Mouse (Mus musculus) CH12.LX (cell line): ENCODE data around the gene Mkks. TPM values are rescaled to one million over a fixed set of nuclear protein-coding genes. Genes with fewer than 3 reads are reported as not detected.

Source experiments
- DNase-seq: peaks from one replicate; pipeline ENCODE4 v3.0.0-alpha.2; 2013; ENCODE audit errors: extremely low read depth
- H3K27ac ChIP-seq: 2 replicates; pipeline ENCODE4 v1.5.1; 2012; ENCODE audit warnings: low read depth, mild to moderate bottlenecking, control low read depth, moderate library complexity; ENCODE audit not compliant: insufficient read depth
- H3K27me3 ChIP-seq: replicated peaks from 2 replicates; pipeline ENCODE3; 2012; ENCODE audit warnings: inconsistent platforms
- H3K36me3 ChIP-seq, 2 experiments: replicated peaks in 1 of 2; 2 replicates each; pipeline versions ENCODE3 to v1.6.1; 2012; ENCODE audit warnings: inconsistent platforms in 1 of 2, low read length in 1 of 2, mild to moderate bottlenecking in 1 of 2, mixed read lengths in 1 of 2, moderate library complexity in 1 of 2; ENCODE audit not compliant: control insufficient read depth in 1 of 2, insufficient read depth in 1 of 2
- H3K4me1 ChIP-seq, 2 experiments: 2 replicates each; pipeline ENCODE4 v1.6.1; 2012; ENCODE audit warnings: inconsistent platforms in 1 of 2, moderate library complexity in 1 of 2; ENCODE audit not compliant: insufficient read depth in 2 of 2, control insufficient read depth in 1 of 2
- H3K4me2 ChIP-seq: 2 replicates; pipeline ENCODE4 v1.6.1; 2012; ENCODE audit warnings: low read depth, mild to moderate bottlenecking, control low read depth; ENCODE audit not compliant: poor library complexity, insufficient read depth, severe bottlenecking
- H3K4me3 ChIP-seq, 3 experiments: fragments of 150-350 bp in 1 of 3; sonication (generic) in 1 of 3; replicated peaks in 1 of 3; 2 replicates each; pipeline versions ENCODE3 to v1.5.1; 2011 to 2012; ENCODE audit warnings: low read depth in 2 of 3, low read length in 2 of 3, mild to moderate bottlenecking in 2 of 3, moderate library complexity in 2 of 3, control low read depth in 1 of 3, improper control_type of control experiment in 1 of 3, inconsistent platforms in 1 of 3, mixed read lengths in 1 of 3; ENCODE audit not compliant: poor library complexity in 1 of 3
- H3K79me2 ChIP-seq: replicated peaks from 2 replicates; pipeline ENCODE4 v1.6.1; 2012; ENCODE audit warnings: mild to moderate bottlenecking, moderate library complexity; ENCODE audit not compliant: control insufficient read depth, poor library complexity, insufficient read depth, severe bottlenecking; ENCODE audit errors: extremely low read depth
- H3K9ac ChIP-seq: 2 replicates; pipeline ENCODE4 v1.6.1; 2012; ENCODE audit warnings: low read depth, mild to moderate bottlenecking, control low read depth, moderate library complexity; ENCODE audit not compliant: insufficient read depth
- H3K9me3 ChIP-seq: replicated peaks from 2 replicates; pipeline ENCODE3; 2012; ENCODE audit warnings: low read length, inconsistent platforms, mixed read lengths
- BHLHE40 ChIP-seq: IDR thresholded peaks from 2 replicates; pipeline ENCODE4 v1.6.1; 2011; ENCODE audit warnings: mild to moderate bottlenecking, low read depth, low read length, improper control_type of control experiment
- CHD1 ChIP-seq: IDR thresholded peaks from 2 replicates; pipeline ENCODE4 v1.6.1; 2012; ENCODE audit warnings: low read depth, low read length, improper control_type of control experiment, inconsistent platforms
- CTCF ChIP-seq, 2 experiments: IDR thresholded peaks in 1 of 2; conservative IDR thresholded peaks in 1 of 2; 2 replicates each; pipeline ENCODE4 v1.5.1; 2011 to 2012; ENCODE audit warnings: low read depth in 2 of 2, low read length in 2 of 2, improper control_type of control experiment in 1 of 2, inconsistent platforms in 1 of 2, mild to moderate bottlenecking in 1 of 2, moderate library complexity in 1 of 2
- E2F4 ChIP-seq: IDR thresholded peaks from 2 replicates; pipeline ENCODE4 v1.6.1; 2011; ENCODE audit warnings: low read depth, low read length, improper control_type of control experiment; ENCODE audit not compliant: insufficient replicate concordance
- EP300 ChIP-seq: IDR thresholded peaks from 2 replicates; pipeline ENCODE4 v1.6.1; 2011; ENCODE audit warnings: low read length, improper control_type of control experiment
- GABPA ChIP-seq: IDR thresholded peaks from 2 replicates; pipeline ENCODE4 v1.6.1; 2012; ENCODE audit warnings: low read depth, low read length, improper control_type of control experiment, inconsistent platforms; ENCODE audit not compliant: insufficient replicate concordance
- JUN ChIP-seq: IDR thresholded peaks from 2 replicates; pipeline ENCODE4 v1.6.1; 2011; ENCODE audit warnings: low read depth, mild to moderate bottlenecking, low read length, improper control_type of control experiment, moderate library complexity; ENCODE audit not compliant: insufficient read depth
- KAT2A ChIP-seq: IDR thresholded peaks from 2 replicates; pipeline ENCODE4 v1.6.1; 2012; ENCODE audit warnings: low read length, improper control_type of control experiment, inconsistent platforms; ENCODE audit not compliant: insufficient replicate concordance
- MAFK ChIP-seq: IDR thresholded peaks from 2 replicates; pipeline ENCODE4 v1.6.1; 2011; ENCODE audit warnings: low read length, improper control_type of control experiment; ENCODE audit not compliant: insufficient replicate concordance
- MAX ChIP-seq: IDR thresholded peaks from 2 replicates; pipeline ENCODE4 v1.6.1; 2011; ENCODE audit warnings: low read length, improper control_type of control experiment
- MAZ ChIP-seq: IDR thresholded peaks from 2 replicates; pipeline ENCODE4 v1.6.1; 2012; ENCODE audit warnings: low read depth, mild to moderate bottlenecking, inconsistent platforms, low read length, improper control_type of control experiment, moderate library complexity
- MXI1 ChIP-seq: IDR thresholded peaks from 2 replicates; pipeline ENCODE4 v1.6.1; 2011; ENCODE audit warnings: mild to moderate bottlenecking, low read depth, low read length, improper control_type of control experiment
- MYC ChIP-seq: IDR thresholded peaks from 2 replicates; pipeline ENCODE4 v1.6.1; 2011; ENCODE audit warnings: low read depth, mild to moderate bottlenecking, improper control_type of control experiment, low read length
- NELFE ChIP-seq: IDR thresholded peaks from 2 replicates; pipeline ENCODE4 v1.6.1; 2011; ENCODE audit warnings: low read depth, low read length, improper control_type of control experiment
- RAD21 ChIP-seq: IDR thresholded peaks from 2 replicates; pipeline ENCODE4 v1.6.1; 2011; ENCODE audit warnings: low read depth, mild to moderate bottlenecking, low read length, improper control_type of control experiment, moderate library complexity
- RCOR1 ChIP-seq: conservative IDR thresholded peaks from 2 replicates; pipeline ENCODE4 v1.6.1; 2012; ENCODE audit warnings: low read depth, mild to moderate bottlenecking, inconsistent platforms, low read length, improper control_type of control experiment
- SMC3 ChIP-seq: IDR thresholded peaks from 2 replicates; pipeline ENCODE4 v1.6.1; 2011; ENCODE audit warnings: low read depth, low read length, improper control_type of control experiment
- UBTF ChIP-seq: IDR thresholded peaks from 2 replicates; pipeline ENCODE4 v1.6.1; 2012; ENCODE audit warnings: low read depth, mild to moderate bottlenecking, inconsistent platforms, low read length, improper control_type of control experiment, moderate library complexity
- USF1 ChIP-seq: IDR thresholded peaks from 2 replicates; pipeline ENCODE4 v1.6.1; 2014; ENCODE audit warnings: low read depth, mild to moderate bottlenecking, inconsistent platforms, low read length, improper control_type of control experiment
- ZC3H11A ChIP-seq: IDR thresholded peaks from 2 replicates; pipeline ENCODE4 v1.6.1; 2012; ENCODE audit warnings: low read depth, mild to moderate bottlenecking, inconsistent platforms, low read length, improper control_type of control experiment
- ZKSCAN1 ChIP-seq: IDR thresholded peaks from 2 replicates; pipeline ENCODE4 v1.6.1; 2012; ENCODE audit warnings: low read depth, inconsistent platforms, low read length, improper control_type of control experiment, borderline replicate concordance
- ZMIZ1 ChIP-seq: IDR thresholded peaks from 2 replicates; pipeline ENCODE4 v1.6.1; 2012; ENCODE audit warnings: low read depth, mild to moderate bottlenecking, inconsistent platforms, low read length, improper control_type of control experiment
- ZNF384 ChIP-seq: IDR thresholded peaks from 2 replicates; pipeline ENCODE4 v1.6.1; 2012; ENCODE audit warnings: low read depth, low read length, improper control_type of control experiment, inconsistent platforms
- dilution Hi-C: fragments of 300-500 bp; cut with MboI; formaldehyde crosslinking; loops from 2 replicates; pipeline ENCODE4 v1.14.3; 2020; ENCODE audit warnings: low sequenced_read_pairs; ENCODE audit not compliant: extremely low pct_unique_long_range_greater_than_20kb, extremely low pct_ligation_motif_present
- in situ Hi-C: fragments of 300-500 bp; cut with MboI; formaldehyde crosslinking; loops from 3 replicates; pipeline ENCODE4 v1.14.3; 2019; ENCODE audit warnings: low sequenced_read_pairs, low pct_ligation_motif_present, low pct_unique_long_range_greater_than_20kb, mixed read lengths
- polyA plus RNA-seq: library from polyadenylated mRNA; unstranded; fragments of >175 nt; gene quantifications from 2 replicates; pipeline ENCODE4 v1.2.1, GENCODE M21; 2012; ENCODE audit warnings: low read depth; ENCODE audit not compliant: insufficient read length
- total RNA-seq, 2 experiments: library from RNA; depleted of rRNA; stranded (reverse); fragments of 300-350 nt in 1 of 2; fragments of >200 nt in 1 of 2; gene quantifications; 2 replicates each; pipeline ENCODE4 v1.2.3; 2012 to 2014

The Mkks gene
- total and polyA plus RNA-seq, 3 experiments: 2.2 to 25.8 (median 5.8) TPM

GRCm38 (mm10) chr2:136919433-136919832, 28.2 kb upstream of the Mkks start:
- H3K27me3 ChIP-seq: no peaks in the 10 kb centered on the region
- dilution Hi-C loops: no loop called here
- no peak for DNase-seq
- no peak overlapping the region for H3K27ac ChIP-seq
- H3K79me2 ChIP-seq: 0 out of 2 replicates have a peak, but pooled peaks cover 7% of the 10 kb centered on the region
- H3K4me3 ChIP-seq: no peak overlapping the region
- H3K36me3 ChIP-seq: peaks cover 0 to 12% of the 10 kb centered on the region in 2 experiments
- in situ Hi-C loops: no loop called here
- H3K4me1 ChIP-seq: peaks cover 3 to 37% of the 10 kb centered on the region in 2 experiments; a peak in 2 of 4 replicates
- TF ChIP-seq MAFK (no peak), ZKSCAN1 (no peak)
- TF ChIP-seq, all 38 proteins: peak for 0
- no peaks in the 10 kb centered on the region for H3K9me3 ChIP-seq
- H3K9ac ChIP-seq: no peak overlapping the region
- H3K4me2 ChIP-seq: no peak overlapping the region

- Histone ChIP-seq H3K36me3 (peaks cover 0 to 18% of the 10 kb centered on the region in 2 experiments), H3K79me2 (0 out of 2 replicates have a peak, but pooled peaks cover 4% of the 10 kb centered on the region), H3K27me3 (no peaks in the 10 kb centered on the region), H3K4me1 (peaks cover under 1 to 11% of the 10 kb centered on the region in 2 experiments; a peak in 2 of 4 replicates), H3K27ac (no peak overlapping the region)
- no peak for DNase-seq
- in situ Hi-C loops (no loop called here), dilution Hi-C loops (no loop called here)
- TF ChIP-seq CTCF (conservative IDR thresholded peaks at IDR 0.05 in 1 of 2, IDR thresholded peaks at IDR 0.05 in 1 of 2; ENCODE audit: low read depth in 2 of 2, low read length in 2 of 2) (peak in 1 of 2 experiments; percentile 40; a peak in 2 of 4 replicates), MYC (no peak), RAD21 (peak; percentile 59), E2F4 (no peak), SMC3 (peak; percentile 11; the same call in 1 of the 2 replicates), NELFE (no peak)
- TF ChIP-seq, all 38 proteins: peak for 3
- H3K4me3 ChIP-seq: no peak overlapping the region
- no peak overlapping the region for H3K9ac ChIP-seq
- no peaks in the 10 kb centered on the region for H3K9me3 ChIP-seq
- H3K4me2 ChIP-seq: no peak overlapping the region
Measured at GRCm38 (mm10) chr2:136914334-136914902, 23.2 kb upstream of the Mkks start.

DNA sequence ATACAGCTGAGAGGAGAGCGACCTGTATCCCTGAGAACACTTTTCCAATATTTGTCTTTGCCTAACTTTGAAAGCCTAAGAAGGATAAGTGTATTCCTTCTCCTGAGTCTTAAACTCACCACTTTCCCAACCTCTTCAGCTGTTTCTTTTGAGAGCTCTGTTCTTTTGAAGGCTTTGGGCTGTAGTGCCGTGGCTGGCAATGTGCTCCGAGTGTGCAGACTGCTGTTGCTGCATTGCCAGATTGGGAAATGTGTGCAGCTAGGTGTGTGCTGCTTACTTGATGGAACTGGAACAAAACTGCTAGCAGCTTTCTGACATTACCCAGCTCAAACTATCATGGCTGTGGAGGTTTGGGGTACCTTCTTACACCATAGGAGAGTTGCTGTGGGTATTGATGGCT, 21.8 kb upstream of the Mkks start:
- Histone ChIP-seq H3K27ac (no peak overlapping the region), H3K4me3 (no peak overlapping the region), H3K9me3 (no peaks in the 10 kb centered on the region), H3K79me2 (0 out of 2 replicates have a peak, but pooled peaks cover 4% of the 10 kb centered on the region), H3K27me3 (no peaks in the 10 kb centered on the region), H3K36me3 (peaks cover 0 to 18% of the 10 kb centered on the region in 2 experiments), H3K4me2 (no peak overlapping the region), H3K4me1 (peaks cover 0 to under 1% of the 10 kb centered on the region in 2 experiments; a peak in 1 of 4 replicates), H3K9ac (no peak overlapping the region)
- in situ Hi-C loops: no loop called here
- TF ChIP-seq MAX: no peak
- no peak for TF ChIP-seq EP300
- TF ChIP-seq RCOR1: no peak
- no peak for TF ChIP-seq ZNF384
- TF ChIP-seq MAZ: no peak
- no peak for TF ChIP-seq JUN
- TF ChIP-seq RAD21: no peak
- no peak for TF ChIP-seq CHD1
- TF ChIP-seq KAT2A: no peak
- no peak for TF ChIP-seq ZC3H11A
- TF ChIP-seq MAFK: no peak
- TF ChIP-seq SMC3: no peak
- TF ChIP-seq GABPA: no peak
- no peak for TF ChIP-seq USF1
- TF ChIP-seq CTCF (conservative IDR thresholded peaks at IDR 0.05 in 1 of 2, IDR thresholded peaks at IDR 0.05 in 1 of 2; ENCODE audit: low read depth in 2 of 2, low read length in 2 of 2): no peak
- TF ChIP-seq BHLHE40: no peak
- TF ChIP-seq ZMIZ1: no peak
- no peak for TF ChIP-seq UBTF
- TF ChIP-seq NELFE: no peak
- no peak for TF ChIP-seq MXI1
- no peak for DNase-seq
- dilution Hi-C loops: no loop called here
